Mouse (Mus musculus) embryo, embryonic 9.5 days (tissue): ENCODE data around the gene Fbxo22.
A peak's percentile ranks its signal among the peaks of the same experiment; 100 is the strongest.
"Not testable (repeated sequence)": the region's sequence is repeated elsewhere in the genome, so short reads cannot be mapped to it uniquely, and the experiment has no call there.

Source experiments
- DNase-seq: peaks from one replicate; pipeline ENCODE4 v3.0.0-alpha.2; 2017; ENCODE audit errors: extremely low spot score

Gene Fbxo22

GRCm38 (mm10) chr9:55208790-55209481 is at the start of gene Fbxo22:
Gene Fbxo22 (plus strand): TSS chr9:55208925.
- DNase-seq = peak; percentile 89

- no peak for DNase-seq
These were observed 37.9 kb upstream of the Fbxo22 start for GRCm38 (mm10) chr9:55170655-55171412.

- DNase-seq = no peak
These were observed 36.5 kb upstream of the Fbxo22 start for GRCm38 (mm10) chr9:55172195-55172685.

GRCm38 (mm10) chr9:55174235-55174634 is 34.5 kb upstream of the Fbxo22 start:
- no peak for DNase-seq

GRCm38 (mm10) chr9:55195876-55196275 is 12.8 kb upstream of the Fbxo22 start:
- no peak for DNase-seq

- no peak for DNase-seq
These were observed 10.5 kb upstream of the Fbxo22 start for GRCm38 (mm10) chr9:55198260-55198659.

- no peak for DNase-seq
These were observed 9.4 kb upstream of the Fbxo22 start for GRCm38 (mm10) chr9:55199348-55199747.

GRCm38 (mm10) chr9:55208458-55208789 is 301 bp upstream of the Fbxo22 start:
- DNase-seq = no peak

GRCm38 (mm10) chr9:55211611-55212010 is 2.9 kb downstream of the Fbxo22 start:
- DNase-seq = no peak

- no peak for DNase-seq
These were observed 4.7 kb downstream of the Fbxo22 start for GRCm38 (mm10) chr9:55213396-55213795.

- DNase-seq = no peak
These were observed 6.3 kb downstream of the Fbxo22 start for GRCm38 (mm10) chr9:55215056-55215455.

GRCm38 (mm10) chr9:55215648-55216047 is 6.9 kb downstream of the Fbxo22 start:
- no peak for DNase-seq

GRCm38 (mm10) chr9:55216078-55216477 is 7.4 kb downstream of the Fbxo22 start:
- no peak for DNase-seq

GRCm38 (mm10) chr9:55217381-55217780 is 8.7 kb downstream of the Fbxo22 start:
- DNase-seq = no peak

- no peak for DNase-seq
These were observed 16.5 kb downstream of the Fbxo22 start for GRCm38 (mm10) chr9:55225165-55225737.

- DNase-seq = no peak
These were observed 17.5 kb downstream of the Fbxo22 start for GRCm38 (mm10) chr9:55226251-55226650.

- DNase-seq = no peak
These were observed 19.4 kb downstream of the Fbxo22 start for GRCm38 (mm10) chr9:55228149-55228548.

GRCm38 (mm10) chr9:55229010-55229409 is 20.3 kb downstream of the Fbxo22 start:
- DNase-seq = no peak

GRCm38 (mm10) chr9:55231544-55231943 is 22.8 kb downstream of the Fbxo22 start:
- no peak for DNase-seq

- DNase-seq = no peak
These were observed 23.4 kb downstream of the Fbxo22 start for GRCm38 (mm10) chr9:55232110-55232509.

- DNase-seq = no peak
These were observed 23.9 kb downstream of the Fbxo22 start for GRCm38 (mm10) chr9:55232586-55232985.

GRCm38 (mm10) chr9:55233076-55233475 is 24.4 kb downstream of the Fbxo22 start:
- not testable (repeated sequence) for DNase-seq
